Mouse (Mus musculus) CH12.LX (cell line): Measurements from ENCODE around the gene Thg1l.

ENCODE experiments used
- CTCF ChIP-seq, 2 experiments: IDR thresholded peaks in 1 of 2; conservative IDR thresholded peaks in 1 of 2; 2 replicates each; pipeline ENCODE4 v1.5.1; 2011 to 2012; ENCODE audit warnings: low read depth in 2 of 2, low read length in 2 of 2, improper control_type of control experiment in 1 of 2, inconsistent platforms in 1 of 2, mild to moderate bottlenecking in 1 of 2, moderate library complexity in 1 of 2
- E2F4 ChIP-seq: IDR thresholded peaks from 2 replicates; pipeline ENCODE4 v1.6.1; 2011; ENCODE audit warnings: low read depth, low read length, improper control_type of control experiment; ENCODE audit not compliant: insufficient replicate concordance
- EP300 ChIP-seq: IDR thresholded peaks from 2 replicates; pipeline ENCODE4 v1.6.1; 2011; ENCODE audit warnings: low read length, improper control_type of control experiment
- HCFC1 ChIP-seq: IDR thresholded peaks from 2 replicates; pipeline ENCODE4 v1.6.1; 2012; ENCODE audit warnings: low read depth, mild to moderate bottlenecking, inconsistent platforms, low read length, improper control_type of control experiment
- MAFK ChIP-seq: IDR thresholded peaks from 2 replicates; pipeline ENCODE4 v1.6.1; 2011; ENCODE audit warnings: low read length, improper control_type of control experiment; ENCODE audit not compliant: insufficient replicate concordance
- MAZ ChIP-seq: IDR thresholded peaks from 2 replicates; pipeline ENCODE4 v1.6.1; 2012; ENCODE audit warnings: low read depth, mild to moderate bottlenecking, inconsistent platforms, low read length, improper control_type of control experiment, moderate library complexity
- MEF2A ChIP-seq: IDR thresholded peaks from 2 replicates; pipeline ENCODE4 v1.6.1; 2014; ENCODE audit warnings: low read depth, mild to moderate bottlenecking, inconsistent platforms, low read length, improper control_type of control experiment, borderline replicate concordance
- TCF12 ChIP-seq: IDR thresholded peaks from 2 replicates; pipeline ENCODE4 v1.6.1; 2014; ENCODE audit warnings: low read depth, mild to moderate bottlenecking, inconsistent platforms, low read length, improper control_type of control experiment

GRCm38 (mm10) chr11:45974466-45974865, 19.2 kb upstream of the Thg1l start:
- TF ChIP-seq EP300 (no peak), CTCF (conservative IDR thresholded peaks at IDR 0.05 in 1 of 2, IDR thresholded peaks at IDR 0.05 in 1 of 2; ENCODE audit: low read depth in 2 of 2, low read length in 2 of 2) (no peak), MAFK (no peak), MEF2A (no peak), E2F4 (no peak), MAZ (no peak), TCF12 (no peak), HCFC1 (no peak)
